Mouse (Mus musculus): Measurements from ENCODE around the gene Smurf1. TPM values are rescaled to one million over a fixed set of nuclear protein-coding genes. Genes with fewer than 3 reads are reported as not detected.
A peak's percentile ranks its signal among the peaks of the same experiment; 100 is the strongest.

Gene Smurf1
- polyA plus RNA-seq, 1 experiment from 2014 or later = 18.0 TPM

GRCm38 (mm10) chr5:144915828-144916227, 49.8 kb downstream of the Smurf1 start:
- Histone ChIP-seq H3K4me2 (ENCODE audit: low read length) (no peak overlapping the region), H3K27ac (replicated peaks in 1 of 2; ENCODE audit: control insufficient read depth in 1 of 2, insufficient read depth in 1 of 2, low read depth in 2 of 2, low read length in 2 of 2) (no peak overlapping the region; a peak in 1 of 4 replicates), H3K4me1 (ENCODE audit: control insufficient read depth in 2 of 2, insufficient read depth in 2 of 2, low read length in 2 of 2) (peaks cover 31 to 49% of the 10 kb centered on the region in 2 experiments), H3K4me3 (ENCODE audit: control insufficient read depth in 1 of 2, insufficient read depth in 1 of 2, low read depth in 1 of 2, low read length in 2 of 2) (no peak overlapping the region), H3K9ac (ENCODE audit: low read length) (no peak overlapping the region), H3K27me3 (ENCODE audit: control insufficient read depth, insufficient read depth, low read length) (no peaks in the 10 kb centered on the region), H3K36me3 (ENCODE audit: control insufficient read depth, insufficient read depth, low read length) (no peaks in the 10 kb centered on the region), H3K9me3 (ENCODE audit: control insufficient read depth, low read length) (no peaks in the 10 kb centered on the region)
- WGBS = 42% methylated on average over 5 of the region's 5 CpGs
- ATAC-seq (ENCODE audit: insufficient number of reproducible peaks, insufficient read depth, low FRiP score, low read depth) = no peak

- Histone ChIP-seq H3K9ac (ENCODE audit: low read length) (no peak overlapping the region), H3K4me3 (ENCODE audit: control insufficient read depth in 1 of 2, insufficient read depth in 1 of 2, low read depth in 1 of 2, low read length in 2 of 2) (no peak overlapping the region), H3K27ac (replicated peaks in 1 of 2; ENCODE audit: control insufficient read depth in 1 of 2, insufficient read depth in 1 of 2, low read depth in 2 of 2, low read length in 2 of 2) (no peak overlapping the region), H3K36me3 (ENCODE audit: control insufficient read depth, insufficient read depth, low read length) (no peaks in the 10 kb centered on the region), H3K9me3 (ENCODE audit: control insufficient read depth, low read length) (no peaks in the 10 kb centered on the region), H3K4me2 (ENCODE audit: low read length) (no peak overlapping the region), H3K4me1 (ENCODE audit: control insufficient read depth in 2 of 2, insufficient read depth in 2 of 2, low read length in 2 of 2) (peaks cover 26 to 45% of the 10 kb centered on the region in 2 experiments), H3K27me3 (ENCODE audit: control insufficient read depth, insufficient read depth, low read length) (no peaks in the 10 kb centered on the region)
- ATAC-seq (ENCODE audit: insufficient number of reproducible peaks, insufficient read depth, low FRiP score, low read depth) = no peak
- WGBS = 20% methylated on average over 7 of the region's 7 CpGs
Measured at GRCm38 (mm10) chr5:144914433-144914906, 51.2 kb downstream of the Smurf1 start.

- Histone ChIP-seq H3K9ac (ENCODE audit: low read length) (no peak overlapping the region), H3K36me3 (ENCODE audit: control insufficient read depth, insufficient read depth, low read length) (no peaks in the 10 kb centered on the region), H3K4me1 (ENCODE audit: control insufficient read depth in 2 of 2, insufficient read depth in 2 of 2, low read length in 2 of 2) (peaks cover 26 to 43% of the 10 kb centered on the region in 2 experiments), H3K27ac (replicated peaks in 1 of 2; ENCODE audit: control insufficient read depth in 1 of 2, insufficient read depth in 1 of 2, low read depth in 2 of 2, low read length in 2 of 2) (no peak overlapping the region), H3K27me3 (ENCODE audit: control insufficient read depth, insufficient read depth, low read length) (no peaks in the 10 kb centered on the region), H3K4me2 (ENCODE audit: low read length) (no peak overlapping the region), H3K4me3 (ENCODE audit: control insufficient read depth in 1 of 2, insufficient read depth in 1 of 2, low read depth in 1 of 2, low read length in 2 of 2) (no peak overlapping the region), H3K9me3 (ENCODE audit: control insufficient read depth, low read length) (no peaks in the 10 kb centered on the region)
- 89% methylated on average over 16 of the region's 16 CpGs for WGBS
- no peak for ATAC-seq (ENCODE audit: insufficient number of reproducible peaks, insufficient read depth, low FRiP score, low read depth)
Measured at GRCm38 (mm10) chr5:144913923-144914322, 51.7 kb downstream of the Smurf1 start.

- H3K27me3 ChIP-seq (ENCODE audit: control insufficient read depth, insufficient read depth, low read length) = no peaks in the 10 kb centered on the region
- H3K4me3 ChIP-seq (ENCODE audit: control insufficient read depth in 1 of 2, insufficient read depth in 1 of 2, low read depth in 1 of 2, low read length in 2 of 2) = no peak overlapping the region
- 90% methylated on average over 5 of the region's 5 CpGs for WGBS
- H3K9me3 ChIP-seq (ENCODE audit: control insufficient read depth, low read length) = no peaks in the 10 kb centered on the region
- H3K4me2 ChIP-seq (ENCODE audit: low read length) = no peak overlapping the region
- peaks cover 26 to 43% of the 10 kb centered on the region in 2 experiments for H3K4me1 ChIP-seq (ENCODE audit: control insufficient read depth in 2 of 2, insufficient read depth in 2 of 2, low read length in 2 of 2)
- ATAC-seq (ENCODE audit: insufficient number of reproducible peaks, insufficient read depth, low FRiP score, low read depth) = no peak
- no peak overlapping the region for H3K27ac ChIP-seq (replicated peaks in 1 of 2; ENCODE audit: control insufficient read depth in 1 of 2, insufficient read depth in 1 of 2, low read depth in 2 of 2, low read length in 2 of 2)
- no peak overlapping the region for H3K9ac ChIP-seq (ENCODE audit: low read length)
- H3K36me3 ChIP-seq (ENCODE audit: control insufficient read depth, insufficient read depth, low read length) = no peaks in the 10 kb centered on the region
Measured at GRCm38 (mm10) chr5:144913361-144913760, 52.3 kb downstream of the Smurf1 start.

- Histone ChIP-seq H3K9ac (ENCODE audit: low read length) (no peak overlapping the region), H3K27me3 (ENCODE audit: control insufficient read depth, insufficient read depth, low read length) (no peaks in the 10 kb centered on the region), H3K4me1 (ENCODE audit: control insufficient read depth in 2 of 2, insufficient read depth in 2 of 2, low read length in 2 of 2) (peaks cover 26 to 43% of the 10 kb centered on the region in 2 experiments), H3K27ac (replicated peaks in 1 of 2; ENCODE audit: control insufficient read depth in 1 of 2, insufficient read depth in 1 of 2, low read depth in 2 of 2, low read length in 2 of 2) (no peak overlapping the region), H3K4me2 (ENCODE audit: low read length) (no peak overlapping the region), H3K36me3 (ENCODE audit: control insufficient read depth, insufficient read depth, low read length) (no peaks in the 10 kb centered on the region), H3K9me3 (ENCODE audit: control insufficient read depth, low read length) (no peaks in the 10 kb centered on the region), H3K4me3 (ENCODE audit: control insufficient read depth in 1 of 2, insufficient read depth in 1 of 2, low read depth in 1 of 2, low read length in 2 of 2) (no peak overlapping the region)
- WGBS = 76% methylated on average over 7 of the region's 7 CpGs
- no peak for ATAC-seq (ENCODE audit: insufficient number of reproducible peaks, insufficient read depth, low FRiP score, low read depth)
Measured at GRCm38 (mm10) chr5:144912519-144913310, 52.9 kb downstream of the Smurf1 start.

GRCm38 (mm10) chr5:144909521-144909920, 56.1 kb downstream of the Smurf1 start:
- Histone ChIP-seq H3K27me3 (ENCODE audit: control insufficient read depth, insufficient read depth, low read length) (no peaks in the 10 kb centered on the region), H3K9me3 (ENCODE audit: control insufficient read depth, low read length) (no peaks in the 10 kb centered on the region), H3K4me1 (ENCODE audit: control insufficient read depth in 2 of 2, insufficient read depth in 2 of 2, low read length in 2 of 2) (peaks cover 15 to 32% of the 10 kb centered on the region in 2 experiments), H3K36me3 (ENCODE audit: control insufficient read depth, insufficient read depth, low read length) (no peaks in the 10 kb centered on the region), H3K9ac (ENCODE audit: low read length) (no peak overlapping the region), H3K4me3 (ENCODE audit: control insufficient read depth in 1 of 2, insufficient read depth in 1 of 2, low read depth in 1 of 2, low read length in 2 of 2) (no peak overlapping the region), H3K4me2 (ENCODE audit: low read length) (no peak overlapping the region), H3K27ac (replicated peaks in 1 of 2; ENCODE audit: control insufficient read depth in 1 of 2, insufficient read depth in 1 of 2, low read depth in 2 of 2, low read length in 2 of 2) (peak overlapping the region in 1 of 2 experiments; percentile 6; a peak in 1 of 4 replicates)
- no peak for ATAC-seq (ENCODE audit: insufficient number of reproducible peaks, insufficient read depth, low FRiP score, low read depth)
- WGBS = 51% methylated on average over 4 of the region's 4 CpGs

GRCm38 (mm10) chr5:144907591-144907990, 58.1 kb downstream of the Smurf1 start:
- Histone ChIP-seq H3K9ac (ENCODE audit: low read length) (no peak overlapping the region), H3K4me3 (ENCODE audit: control insufficient read depth in 1 of 2, insufficient read depth in 1 of 2, low read depth in 1 of 2, low read length in 2 of 2) (no peak overlapping the region), H3K9me3 (ENCODE audit: control insufficient read depth, low read length) (no peaks in the 10 kb centered on the region), H3K27ac (replicated peaks in 1 of 2; ENCODE audit: control insufficient read depth in 1 of 2, insufficient read depth in 1 of 2, low read depth in 2 of 2, low read length in 2 of 2) (no peak overlapping the region), H3K4me1 (ENCODE audit: control insufficient read depth in 2 of 2, insufficient read depth in 2 of 2, low read length in 2 of 2) (peaks cover 10 to 23% of the 10 kb centered on the region in 2 experiments), H3K4me2 (ENCODE audit: low read length) (no peak overlapping the region), H3K27me3 (ENCODE audit: control insufficient read depth, insufficient read depth, low read length) (no peaks in the 10 kb centered on the region), H3K36me3 (ENCODE audit: control insufficient read depth, insufficient read depth, low read length) (no peaks in the 10 kb centered on the region)
- no peak for ATAC-seq (ENCODE audit: insufficient number of reproducible peaks, insufficient read depth, low FRiP score, low read depth)
- 63% methylated on average over 2 of the region's 2 CpGs for WGBS

Measured in heart, embryonic 14.5 days (tissue).